Mouse (Mus musculus): ENCODE results near the gene Bank1.

DNA sequence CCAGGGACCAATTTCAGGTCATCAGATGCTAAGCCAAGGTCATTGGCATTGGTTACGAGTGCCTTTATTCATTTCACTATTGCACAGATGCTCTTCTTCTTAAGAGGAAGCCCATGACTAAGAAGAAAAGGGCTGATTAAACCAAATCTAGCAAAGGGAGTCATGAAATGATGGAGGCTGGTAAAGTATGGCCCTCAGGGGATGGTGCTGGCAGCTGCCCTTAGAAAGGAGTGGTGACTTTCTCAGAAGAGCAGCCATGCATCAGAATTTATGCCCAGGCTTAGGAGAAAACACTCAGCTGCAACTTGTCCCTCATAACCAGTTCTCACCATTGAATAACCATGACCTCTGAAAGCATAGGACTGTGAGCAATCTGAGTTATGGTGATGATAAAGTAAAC lies 17.4 kb downstream of the Bank1 start:
- no peak for TF ChIP-seq POLR2A (IDR thresholded peaks at IDR 0.05; ENCODE audit: insufficient read length, low read depth)
- no peak for TF ChIP-seq MAX (IDR thresholded peaks at IDR 0.05; ENCODE audit: low read depth)
- no peak for TF ChIP-seq POLR2AphosphoS2 (IDR thresholded peaks at IDR 0.05; ENCODE audit: insufficient read length, low read depth)
- TF ChIP-seq MYOD1 (IDR thresholded peaks at IDR 0.05; ENCODE audit: control insufficient read depth in 1 of 3, insufficient read length in 2 of 3, low read depth in 2 of 3) = no peak
- TF ChIP-seq TCF3 (IDR thresholded peaks at IDR 0.05; ENCODE audit: insufficient read length, low read depth) = no peak
- TF ChIP-seq E2F4 (IDR thresholded peaks at IDR 0.05; ENCODE audit: insufficient read depth) = no peak
- TF ChIP-seq CEBPB (IDR thresholded peaks at IDR 0.05; ENCODE audit: insufficient read depth, poor library complexity, severe bottlenecking) = no peak

Measured in myocyte (in vitro differentiated cells).